Mouse (Mus musculus) neutrophil, adult 83 days (primary cell): ENCODE results near the gene Acp4. TPM values are rescaled to one million over a fixed set of nuclear protein-coding genes. Genes with fewer than 3 reads are reported as not detected.

Experiments used
- total RNA-seq, 2 experiments: library from RNA; stranded (reverse); gene quantifications; one replicate each; pipeline ENCODE4 v1.2.4; 2023

Gene Acp4
- total RNA-seq, result not detected

DNA sequence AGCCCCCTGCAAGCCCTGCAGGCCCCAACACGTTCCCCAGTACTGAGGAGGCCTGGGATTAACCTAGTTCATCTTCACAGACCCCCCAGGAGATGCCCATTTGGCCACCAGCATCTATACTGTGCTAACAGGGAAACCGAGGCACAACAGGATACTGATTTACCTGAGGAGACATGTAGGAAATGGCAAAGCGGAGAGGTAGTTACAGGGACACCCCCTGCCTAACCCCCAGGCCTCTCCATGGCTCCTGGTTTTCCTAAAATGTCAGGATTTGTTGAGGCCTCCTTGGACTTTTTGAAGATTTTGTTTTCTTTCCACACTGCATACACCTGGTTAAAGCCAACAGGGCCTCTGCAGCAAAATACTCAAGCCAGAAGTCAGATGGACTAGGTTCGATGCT, at the start of gene Acp4:
Gene Acp4 (minus strand): TSS at position 101 of the 400 bp plus-strand sequence.

DNA sequence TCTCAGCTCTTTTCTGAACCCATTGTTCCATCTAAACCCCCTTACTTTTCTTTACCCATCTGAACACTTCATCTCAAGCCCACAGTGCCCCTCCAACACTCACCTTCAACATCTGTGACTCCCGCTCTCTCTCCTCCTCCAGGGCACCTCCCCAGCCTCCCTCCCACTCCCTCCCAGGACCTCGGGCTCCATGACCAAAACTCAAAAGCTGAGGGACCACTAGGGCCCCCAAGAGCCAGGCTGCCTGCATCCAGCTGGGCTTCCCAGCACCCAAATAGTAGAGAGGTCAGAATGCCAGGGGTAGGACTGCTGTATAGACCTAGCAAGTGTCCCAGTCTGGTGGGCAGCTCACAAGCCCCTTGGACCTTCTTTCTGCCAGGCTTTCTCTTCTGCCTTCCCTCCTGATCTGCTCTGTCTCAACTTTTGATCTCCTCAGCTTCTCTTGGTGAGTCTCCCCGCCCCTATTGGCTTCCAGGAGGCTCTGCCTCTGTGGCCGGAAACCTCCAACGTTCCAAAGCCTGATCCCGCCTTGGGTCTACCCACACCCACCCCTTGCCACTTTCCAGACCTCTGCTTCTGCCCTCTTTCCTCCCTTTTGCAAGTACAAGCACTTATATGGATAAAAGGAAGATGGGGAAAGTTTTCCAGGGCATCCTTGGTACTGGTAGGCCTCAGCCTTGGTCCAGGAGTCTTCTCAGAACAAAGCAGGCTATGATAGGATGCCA, 49.5 kb upstream of the Acp4 start, which contains the start of gene Clec11a:
Gene Clec11a (minus strand): TSS at position 387 of the 725 bp plus-strand sequence.

DNA sequence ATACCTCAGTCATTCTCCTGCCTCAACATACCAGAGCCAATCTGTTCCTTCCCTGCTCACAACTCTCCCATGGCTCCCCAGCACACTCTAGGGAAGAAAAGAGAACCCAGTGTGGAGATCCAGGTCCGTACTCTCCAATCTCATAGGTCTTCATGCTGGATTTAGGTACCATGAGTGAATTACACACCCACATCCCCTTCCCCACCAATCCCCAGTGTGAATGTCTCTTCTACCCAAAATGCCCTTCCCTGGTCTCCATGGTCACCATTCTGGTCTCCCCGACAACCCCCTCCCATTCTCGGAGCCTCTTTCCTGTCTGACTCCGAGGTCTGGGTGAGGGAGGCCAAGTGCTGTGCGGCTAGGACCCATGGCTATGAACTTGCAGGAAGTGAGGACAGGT, 4.0 kb upstream of the Acp4 start, which contains the start of gene Gm15517:
Gene Gm15517 (plus strand): TSS at position 301 of the 400 bp plus-strand sequence.

DNA sequence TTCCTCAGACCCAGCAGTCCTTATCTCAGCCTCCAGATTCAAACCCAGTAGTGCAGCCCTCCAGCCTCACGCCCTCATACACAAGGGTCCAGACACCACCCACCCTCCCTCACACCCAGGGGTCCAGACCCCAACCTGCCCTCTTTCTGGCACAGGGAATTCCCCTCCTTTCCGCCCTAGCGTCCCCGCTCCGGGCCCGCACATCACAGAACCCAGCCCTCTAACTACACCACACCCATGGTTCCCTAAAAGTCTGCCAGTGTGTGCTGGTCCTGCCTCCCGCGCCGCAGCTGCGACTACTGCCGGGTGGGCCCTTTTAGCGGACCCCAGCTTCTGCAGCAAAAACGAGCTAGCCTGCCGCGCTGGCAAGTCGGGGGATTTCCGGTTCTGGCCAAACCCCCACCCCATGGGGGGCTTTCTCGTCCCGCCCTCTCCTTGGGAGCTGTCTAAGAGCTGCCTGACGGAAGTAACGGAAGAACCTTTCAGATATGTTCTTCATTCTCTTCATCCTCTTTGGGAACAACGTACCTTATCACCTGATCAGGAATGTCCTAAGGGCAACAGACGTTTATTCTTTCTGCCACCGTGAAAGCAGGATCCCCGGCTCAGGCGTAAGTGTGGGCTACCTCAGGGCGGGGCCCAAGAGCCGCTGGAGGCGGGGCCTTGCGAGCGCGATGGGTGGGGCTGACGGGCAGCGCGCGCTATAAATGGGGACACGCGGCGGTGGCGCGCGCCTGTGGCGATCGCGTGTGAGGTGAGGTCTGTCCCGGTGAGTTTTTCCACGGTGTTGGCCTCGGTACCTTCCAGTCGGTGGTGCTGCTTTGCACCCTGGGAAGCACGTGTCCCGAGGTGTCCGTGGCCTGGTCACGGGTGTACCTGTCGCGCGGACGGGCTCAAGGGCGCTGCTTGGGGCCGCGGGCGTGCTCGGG, 10.9 kb downstream of the Acp4 start, which contains the start of the genes 1700028J19Rik and 2410002F23Rik:
Gene 1700028J19Rik (minus strand): TSS at position 641 of the 929 bp plus-strand sequence.
Gene 2410002F23Rik (plus strand): TSS at position 668 of the 929 bp plus-strand sequence.

DNA sequence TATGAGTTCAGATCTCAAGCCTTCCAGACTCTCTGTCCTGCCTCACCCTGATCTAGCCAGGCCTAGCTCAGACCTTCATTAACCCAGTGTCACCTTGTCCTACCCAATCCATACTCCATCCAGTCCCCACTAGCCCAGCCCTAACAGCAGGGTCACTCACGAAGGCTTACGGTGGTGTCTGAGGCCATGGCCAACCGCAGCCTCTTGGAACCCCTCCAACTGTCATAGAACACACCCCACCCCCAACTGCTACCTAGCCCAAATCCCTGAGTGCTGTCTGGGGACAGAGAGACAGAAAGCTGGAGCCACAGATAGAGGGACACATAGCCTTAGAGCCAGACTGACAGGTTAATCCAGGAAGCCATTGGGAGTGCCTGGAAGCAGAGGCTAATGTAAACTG, 21.3 kb downstream of the Acp4 start, which contains the start of gene Gm36864:
Gene Gm36864 (plus strand): TSS at position 269 of the 400 bp plus-strand sequence.

DNA sequence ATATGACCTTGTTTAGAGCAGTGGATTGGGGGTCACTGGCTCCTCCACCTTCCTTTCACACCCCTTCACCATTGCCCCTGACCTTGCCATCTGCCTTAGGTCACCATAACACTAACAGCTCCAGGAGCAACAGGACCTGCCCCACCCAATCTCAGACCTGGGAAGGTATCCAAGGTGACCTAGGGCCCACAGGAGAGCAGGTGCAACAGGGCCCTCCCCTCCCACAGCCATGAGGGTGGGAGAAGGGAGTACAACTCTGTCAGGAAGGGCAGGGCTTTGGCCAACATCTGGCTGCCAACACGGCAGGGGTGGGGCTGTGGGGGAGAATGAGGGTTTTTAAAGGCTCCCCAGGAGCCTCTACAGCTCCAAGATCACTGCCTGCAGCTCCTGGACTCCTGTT, 32.1 kb downstream of the Acp4 start, which contains the start of gene Klk1:
Gene Klk1 (plus strand): TSS at position 285 of the 400 bp plus-strand sequence.

DNA sequence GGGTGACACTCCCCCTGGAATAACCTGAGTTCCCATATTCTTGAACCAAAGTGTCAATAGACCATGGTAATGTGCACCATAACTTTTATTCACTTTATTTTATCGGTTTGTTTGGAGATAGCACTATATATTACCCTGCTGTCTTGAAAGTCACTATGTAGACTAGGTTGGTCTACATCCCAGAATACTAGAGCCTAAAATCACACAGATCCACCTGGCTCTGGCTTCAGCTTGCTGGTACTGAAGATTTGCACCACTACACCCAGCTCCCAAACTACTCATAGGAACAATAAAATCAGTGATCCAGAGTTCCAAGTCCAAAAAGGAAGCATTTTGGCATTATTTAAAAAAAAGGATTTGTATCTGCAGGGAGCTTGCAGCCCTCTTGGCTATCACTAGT, 41.5 kb downstream of the Acp4 start, which contains the start of gene Klk1b5:
Gene Klk1b5 (plus strand): TSS at position 301 of the 400 bp plus-strand sequence.

DNA sequence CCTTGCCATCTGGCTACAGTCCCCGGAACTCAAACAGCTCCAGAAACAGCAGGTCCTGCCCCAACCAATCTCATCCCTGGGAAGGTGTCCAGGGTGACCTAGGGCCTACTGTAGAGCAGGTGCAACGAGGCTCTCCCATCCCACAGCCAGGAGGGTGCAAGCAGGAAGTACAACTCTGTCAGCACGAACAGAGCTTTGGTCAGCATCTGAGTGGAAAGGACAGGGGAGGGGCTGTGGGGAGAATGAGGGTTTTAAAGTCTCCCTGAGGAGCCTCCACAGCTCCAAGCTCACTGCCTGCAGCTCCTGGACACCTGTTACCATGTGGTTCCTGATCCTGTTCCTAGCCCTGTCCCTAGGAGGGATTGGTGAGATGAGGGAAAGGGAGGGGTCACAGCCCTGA, 50.0 kb downstream of the Acp4 start, which contains the start of gene Klk1b4:
Gene Klk1b4 (plus strand): TSS at position 301 of the 400 bp plus-strand sequence.

Other genes with a start within 250 kb of the Acp4 start
- not detected for gene Klk1b26, start 245.2 kb downstream of the Acp4 start, total RNA-seq
- not detected for gene Klk1b27, start 205.1 kb downstream of the Acp4 start, total RNA-seq
- not detected for gene Klk1b21, start 155.1 kb downstream of the Acp4 start, total RNA-seq
- gene Klk1b22, start 144.7 kb downstream of the Acp4 start, total RNA-seq, result not detected
- not detected for gene Klk1b16, start 120.6 kb downstream of the Acp4 start, total RNA-seq
- not detected for gene Klk1b24, start 69.1 kb downstream of the Acp4 start, total RNA-seq
- gene Klk1b3, start 59.2 kb downstream of the Acp4 start, total RNA-seq, result not detected
- not detected for gene Klk1b4, start 49.9 kb downstream of the Acp4 start, total RNA-seq
- not detected for gene Klk1b5, start 41.4 kb downstream of the Acp4 start, total RNA-seq
- gene Klk1, start 32.0 kb downstream of the Acp4 start, total RNA-seq, result not detected
- gene Gm36864, start 21.2 kb downstream of the Acp4 start, total RNA-seq, result not detected
- under 1 TPM; 0.66 to 0.90 TPM for gene 1700028J19Rik, start 10.7 kb downstream of the Acp4 start, total RNA-seq
- 10 to 100 TPM; 24.0 to 31.4 TPM for gene 2410002F23Rik, start 10.7 kb downstream of the Acp4 start, total RNA-seq
- not detected for gene Gm15517, start 4.1 kb upstream of the Acp4 start, total RNA-seq
- gene Clec11a, start 49.5 kb upstream of the Acp4 start, total RNA-seq, result under 1 TPM; 0.61 to 0.93 TPM
- gene Shank1, start 52.9 kb upstream of the Acp4 start, total RNA-seq, result under 1 TPM; 0.26 to 0.46 TPM
- gene Syt3, start 126.7 kb upstream of the Acp4 start, total RNA-seq, result under 1 TPM in 1 of 2 experiments, not detected in 1; 0.24 TPM
- not detected for gene 1700008O03Rik, start 128.4 kb upstream of the Acp4 start, total RNA-seq
- gene Lrrc4b, start 171.6 kb upstream of the Acp4 start, total RNA-seq, result not detected
- not detected for gene Aspdh, start 208.0 kb upstream of the Acp4 start, total RNA-seq
- gene Josd2, start 210.6 kb upstream of the Acp4 start, total RNA-seq, result 10 to 100 TPM; 37.7 to 41.6 TPM
- gene Emc10, start 239.2 kb upstream of the Acp4 start, total RNA-seq, result 10 to 100 TPM; 32.7 to 36.4 TPM
- gene Fam71e1, start 239.2 kb upstream of the Acp4 start, total RNA-seq, result 1 to 10 TPM; 2.4 to 7.1 TPM